Mouse (Mus musculus) cerebellum, postnatal 10 days (tissue): ENCODE results near the gene Gm21921.
"Not testable (repeated sequence)": the region's sequence is repeated elsewhere in the genome, so short reads cannot be mapped to it uniquely, and the experiment has no call there.

Experiments used
- DNase-seq, 2 experiments: peaks; one replicate each; pipeline ENCODE4 v3.0.0; 2021; ENCODE audit warnings: mixed read lengths in 2 of 2

Gm21921 gene

GRCm38 (mm10) chrY:24796143-24796542 lies at the start of gene Gm21921:
TSS of gene Gm21921 (minus strand) at chrY:24796243.
- not testable (repeated sequence) for DNase-seq
